Mouse (Mus musculus): ENCODE data around the gene Dscam. TPM values are rescaled to one million over a fixed set of nuclear protein-coding genes. Genes with fewer than 3 reads are reported as not detected.

The Dscam gene
- total RNA-seq, 4 experiments from 2014 or later: 31.5 to 41.2 (median 37.1) TPM

- DNase-seq (ENCODE audit: low spot score in 2 of 2): no peak
These were observed 445.4 kb downstream of the Dscam start for GRCm38 (mm10) chr16:96725071-96725724.

- no peak for DNase-seq (ENCODE audit: low spot score in 2 of 2)
These were observed 446.0 kb downstream of the Dscam start for GRCm38 (mm10) chr16:96724591-96724990.

DNA sequence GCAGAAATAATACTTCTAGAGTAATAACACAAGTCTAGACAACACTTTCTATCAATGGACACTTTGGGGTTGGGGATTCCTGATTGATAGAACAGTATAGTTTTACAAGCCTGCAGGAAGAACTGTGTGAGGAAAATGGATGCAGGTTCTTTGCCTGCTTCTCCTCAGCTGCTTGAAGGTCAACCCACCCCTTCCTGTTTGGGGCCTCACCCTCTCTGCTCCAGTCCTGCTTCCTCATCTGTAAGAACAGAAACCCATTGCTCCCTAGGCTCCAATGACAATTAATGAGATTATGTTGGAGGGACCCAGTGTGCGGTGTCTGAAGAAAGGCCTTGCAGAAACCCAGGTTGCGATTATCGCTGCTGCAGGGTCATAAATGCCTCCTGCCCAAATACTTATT, 446.4 kb downstream of the Dscam start:
- DNase-seq (ENCODE audit: low spot score in 2 of 2): no peak

DNA sequence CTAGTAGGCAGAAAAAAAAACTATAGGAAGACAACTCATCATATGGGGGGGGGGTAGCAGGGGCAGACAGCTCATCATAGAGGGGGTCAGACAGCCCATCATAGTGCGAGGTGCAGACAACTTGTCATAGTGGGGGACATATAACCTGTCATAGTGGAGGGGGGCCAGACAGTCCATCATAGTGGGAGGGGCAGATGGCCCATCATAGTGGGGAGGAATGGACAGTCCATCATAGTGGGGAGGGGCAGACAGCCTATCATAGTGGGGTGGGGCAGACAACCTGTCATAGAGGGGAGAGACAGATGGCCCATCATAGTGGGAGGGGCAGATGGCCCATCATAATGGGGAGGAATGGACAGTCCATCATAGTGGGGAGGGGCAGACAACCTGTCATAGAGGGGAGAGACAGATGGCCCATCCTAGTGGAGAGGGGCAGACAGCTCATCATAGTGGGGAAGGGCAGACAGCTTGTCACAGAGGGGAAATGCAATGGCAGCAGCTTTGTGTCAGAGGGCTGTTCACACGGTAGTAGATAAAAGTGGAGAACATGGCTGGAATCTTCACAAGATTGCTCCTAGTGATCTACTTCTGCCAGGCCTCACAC, 447.4 kb downstream of the Dscam start:
- no peak for DNase-seq (ENCODE audit: low spot score in 2 of 2)

DNA sequence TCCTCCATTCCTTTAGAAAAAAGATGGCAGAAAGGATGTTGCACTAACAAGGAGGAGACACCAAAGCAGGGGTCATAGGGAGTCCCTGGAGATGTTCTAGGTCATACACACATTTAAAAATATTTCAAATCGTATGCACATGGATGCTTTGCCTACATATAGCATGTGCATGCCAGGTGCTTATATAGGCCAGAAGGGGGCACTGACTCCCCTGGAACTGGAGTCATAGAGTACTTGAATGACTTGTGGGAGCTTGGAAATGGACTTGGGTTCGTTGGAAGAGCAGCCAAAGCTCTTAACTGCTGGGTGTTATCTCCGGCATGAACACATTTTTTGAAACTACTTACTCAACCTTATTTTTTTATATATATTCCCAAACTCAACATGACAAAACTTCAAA, 448.4 kb downstream of the Dscam start:
- DNase-seq (ENCODE audit: low spot score in 2 of 2): no peak

GRCm38 (mm10) chr16:96721241-96721640, 449.3 kb downstream of the Dscam start:
- no peak for DNase-seq (ENCODE audit: low spot score in 2 of 2)

- DNase-seq (ENCODE audit: low spot score in 2 of 2): no peak
These were observed 449.9 kb downstream of the Dscam start for GRCm38 (mm10) chr16:96720666-96721065.

- no peak for DNase-seq (ENCODE audit: low spot score in 2 of 2)
These were observed 452.3 kb downstream of the Dscam start for GRCm38 (mm10) chr16:96718221-96718620.

GRCm38 (mm10) chr16:96716633-96717032, 453.9 kb downstream of the Dscam start:
- DNase-seq (ENCODE audit: low spot score in 2 of 2): no peak

DNA sequence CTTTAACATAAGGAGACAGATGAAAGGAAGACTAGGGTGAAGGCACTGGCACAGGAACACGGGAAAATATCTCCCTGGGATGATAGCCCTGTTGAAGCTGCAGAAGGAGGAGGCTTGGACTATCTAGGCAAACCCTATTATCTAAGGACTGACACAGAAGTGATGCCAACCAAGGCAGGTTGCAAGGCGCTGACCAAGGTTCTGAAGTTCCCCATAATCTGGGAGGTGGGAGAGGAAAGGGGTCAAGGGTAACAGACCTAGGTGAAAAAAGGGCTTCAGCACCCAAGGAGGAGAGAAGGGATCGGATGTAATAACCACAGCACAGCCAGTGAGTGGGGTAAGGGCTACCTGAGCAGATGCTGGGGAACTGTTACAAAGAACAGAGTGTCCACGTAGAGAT, 458.6 kb downstream of the Dscam start:
- no peak for DNase-seq (ENCODE audit: low spot score in 2 of 2)

DNA sequence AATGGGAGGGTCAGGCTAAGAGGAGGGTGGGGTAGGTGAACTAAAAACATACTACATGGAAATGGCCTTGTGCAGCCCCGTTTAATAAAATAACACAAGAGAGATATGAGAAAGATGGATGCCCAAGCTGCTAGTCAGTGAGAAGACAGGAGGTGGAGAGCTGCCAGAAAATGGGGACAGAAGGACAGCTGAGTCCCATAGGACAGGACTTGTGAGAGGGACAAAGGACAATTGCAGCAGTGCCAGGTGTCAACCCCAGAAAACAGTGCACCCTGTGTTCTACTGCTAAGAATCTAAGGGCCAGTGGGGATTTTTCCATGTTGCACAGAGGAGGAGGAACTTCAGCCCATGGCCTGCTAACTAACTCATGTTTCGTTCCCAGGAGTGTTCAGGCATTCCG, 470.0 kb downstream of the Dscam start:
- no peak for DNase-seq (ENCODE audit: low spot score in 2 of 2)

GRCm38 (mm10) chr16:96695882-96696281, 474.7 kb downstream of the Dscam start:
- DNase-seq (ENCODE audit: low spot score in 2 of 2): no peak

- no peak for DNase-seq (ENCODE audit: low spot score in 2 of 2)
These were observed 479.0 kb downstream of the Dscam start for GRCm38 (mm10) chr16:96691576-96691975.

GRCm38 (mm10) chr16:96690052-96690451, 480.5 kb downstream of the Dscam start:
- no peak for DNase-seq (ENCODE audit: low spot score in 2 of 2)

DNA sequence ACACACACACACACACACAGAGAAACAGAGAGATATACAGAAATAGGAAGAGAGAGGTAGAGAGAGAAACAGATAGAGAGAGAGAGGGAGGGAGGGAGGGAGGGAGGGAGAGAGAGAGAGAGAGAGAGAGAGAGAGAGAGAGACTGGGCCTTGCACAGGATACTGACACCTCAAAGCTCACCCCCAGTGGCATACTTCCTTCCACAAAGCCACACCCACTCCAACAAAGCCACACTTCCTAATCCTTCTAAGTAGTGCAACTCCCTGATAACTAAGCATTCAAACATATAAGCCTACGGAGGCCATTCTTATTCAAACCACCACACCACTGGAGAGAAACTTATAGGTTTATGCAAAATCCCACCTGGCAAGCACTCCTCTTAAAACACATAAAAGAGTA, 481.1 kb downstream of the Dscam start:
- no peak for DNase-seq (ENCODE audit: low spot score in 2 of 2)

GRCm38 (mm10) chr16:96685065-96685464, 485.5 kb downstream of the Dscam start:
- DNase-seq (ENCODE audit: low spot score in 2 of 2): no peak

DNA sequence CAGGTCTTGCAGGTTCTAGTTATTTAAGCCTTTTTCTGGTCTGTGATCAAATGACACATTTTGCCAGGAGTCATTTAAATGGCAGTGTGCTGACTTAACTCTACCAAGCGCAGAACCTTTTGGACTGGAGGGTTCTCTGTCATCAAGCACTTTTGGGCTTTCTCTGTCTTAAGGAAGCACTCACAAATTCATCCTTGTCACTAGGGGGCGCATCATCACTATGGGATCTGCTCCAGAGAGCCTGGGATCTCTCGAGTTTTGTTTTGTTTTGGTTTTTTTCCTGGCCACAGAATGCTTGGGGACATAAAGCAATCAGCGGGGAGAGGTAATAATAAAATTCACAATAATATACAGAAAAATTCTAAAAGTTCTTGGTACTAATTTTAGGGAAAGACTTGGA, 486.0 kb downstream of the Dscam start:
- DNase-seq (ENCODE audit: low spot score in 2 of 2): no peak

- DNase-seq (ENCODE audit: low spot score in 2 of 2): no peak
These were observed 488.1 kb downstream of the Dscam start for GRCm38 (mm10) chr16:96682289-96682972.

- no peak for DNase-seq (ENCODE audit: low spot score in 2 of 2)
These were observed 490.6 kb downstream of the Dscam start for GRCm38 (mm10) chr16:96679981-96680380.

DNA sequence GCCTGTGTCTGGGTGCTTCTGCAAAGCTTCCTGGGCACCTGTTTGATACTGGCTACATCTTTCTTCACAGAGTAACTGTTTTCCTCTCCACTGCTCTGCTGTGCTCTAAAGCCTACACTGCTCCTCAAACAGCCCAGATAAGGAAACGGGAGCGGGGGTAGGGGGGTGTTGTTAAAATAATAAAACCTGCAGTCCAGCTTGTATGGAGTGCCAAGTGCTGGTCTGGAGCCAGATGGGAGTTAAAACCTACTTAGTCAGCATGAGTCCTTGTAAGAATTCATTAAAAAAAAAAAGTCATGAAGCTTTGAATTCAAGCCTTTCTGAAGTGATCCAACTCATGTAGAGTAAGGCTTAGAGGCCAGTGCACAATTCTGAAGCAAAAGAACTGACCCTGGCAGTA, 493.1 kb downstream of the Dscam start:
- DNase-seq (ENCODE audit: low spot score in 2 of 2): no peak

- DNase-seq (ENCODE audit: low spot score in 2 of 2): no peak
These were observed 493.9 kb downstream of the Dscam start for GRCm38 (mm10) chr16:96676663-96677062.

DNA sequence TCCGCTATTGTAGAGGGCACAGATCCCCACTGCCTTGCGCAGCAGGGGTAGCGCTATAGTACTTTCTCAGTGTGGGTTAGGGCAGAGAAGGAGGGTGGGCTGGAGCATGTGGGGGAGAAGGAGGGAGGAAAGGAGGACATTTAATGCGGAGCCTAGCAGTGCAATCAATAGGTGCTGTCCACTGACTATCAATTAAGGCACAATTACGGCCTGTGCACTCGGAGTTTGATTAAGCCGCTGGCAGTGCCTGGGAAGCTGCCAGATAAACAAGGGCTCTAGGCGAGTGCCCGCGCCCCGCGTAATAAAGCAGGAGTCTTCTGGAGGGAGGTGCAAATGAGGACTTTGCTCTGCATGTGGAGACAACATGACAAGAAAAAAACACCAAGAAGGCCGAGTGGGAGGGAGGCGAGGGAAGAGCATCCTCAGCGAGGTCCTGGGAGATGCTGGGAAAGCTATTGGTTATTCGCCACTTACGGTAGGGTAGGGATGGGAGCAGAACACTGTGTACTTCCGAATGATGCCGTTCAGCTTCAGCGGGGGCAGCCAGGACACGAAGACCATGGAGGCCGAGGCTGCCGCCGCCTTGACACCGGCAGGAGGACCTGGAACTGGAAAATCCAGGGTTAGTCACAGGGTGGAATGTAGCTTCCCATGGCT, 497.2 kb downstream of the Dscam start:
- DNase-seq (ENCODE audit: low spot score in 2 of 2): no peak

All from left cerebral cortex, adult 8-10 months (tissue).